Mouse (Mus musculus) olfactory bulb, adult 2 months (tissue): ENCODE results near the gene Pycr1. TPM values are rescaled to one million over a fixed set of nuclear protein-coding genes. Genes with fewer than 3 reads are reported as not detected.

Experiments
- H3K27ac ChIP-seq: fragments of 200-500 bp; 2 replicates; pipeline ENCODE4 v1.5.1; 2012; ENCODE audit warnings: low read depth, low read length; ENCODE audit not compliant: insufficient read depth
- H3K4me1 ChIP-seq: fragments of 200-500 bp; 2 replicates; pipeline ENCODE4 v1.6.1; 2012; ENCODE audit warnings: low read length; ENCODE audit not compliant: control insufficient read depth, insufficient read depth
- H3K4me3 ChIP-seq: fragments of 200-500 bp; 2 replicates; pipeline ENCODE4 v1.5.1; 2012; ENCODE audit warnings: mild to moderate bottlenecking, low read depth, low read length, moderate library complexity; ENCODE audit not compliant: insufficient read depth
- CTCF ChIP-seq: fragments of 200-500 bp; IDR thresholded peaks from 2 replicates; pipeline ENCODE4 v1.5.1; 2012; ENCODE audit warnings: low read depth, mild to moderate bottlenecking, low read length, moderate library complexity; ENCODE audit not compliant: insufficient read depth
- POLR2A ChIP-seq: fragments of 200-500 bp; IDR thresholded peaks from 2 replicates; pipeline ENCODE4 v1.6.1; 2012; ENCODE audit warnings: mild to moderate bottlenecking, low read depth, low read length, moderate library complexity; ENCODE audit not compliant: insufficient read depth
- WGBS: fragments of 180-500 bp; shearing (Covaris S2); methylation state at CpG from one replicate; pipeline ENCODE4 v1.1.7; 2018; 5-methylcytosine and 5-hydroxymethylcytosine counted together
- polyA plus RNA-seq: library from polyadenylated mRNA; stranded (reverse); fragments of >200 nt; gene quantifications from 2 replicates; pipeline ENCODE4 v1.2.4, GENCODE M21; 2012; ENCODE audit warnings: low replicate concordance; ENCODE audit not compliant: missing spikeins, insufficient read depth, insufficient read length

Pycr1 gene
- polyA plus RNA-seq, 1 experiment, result not detected

DNA sequence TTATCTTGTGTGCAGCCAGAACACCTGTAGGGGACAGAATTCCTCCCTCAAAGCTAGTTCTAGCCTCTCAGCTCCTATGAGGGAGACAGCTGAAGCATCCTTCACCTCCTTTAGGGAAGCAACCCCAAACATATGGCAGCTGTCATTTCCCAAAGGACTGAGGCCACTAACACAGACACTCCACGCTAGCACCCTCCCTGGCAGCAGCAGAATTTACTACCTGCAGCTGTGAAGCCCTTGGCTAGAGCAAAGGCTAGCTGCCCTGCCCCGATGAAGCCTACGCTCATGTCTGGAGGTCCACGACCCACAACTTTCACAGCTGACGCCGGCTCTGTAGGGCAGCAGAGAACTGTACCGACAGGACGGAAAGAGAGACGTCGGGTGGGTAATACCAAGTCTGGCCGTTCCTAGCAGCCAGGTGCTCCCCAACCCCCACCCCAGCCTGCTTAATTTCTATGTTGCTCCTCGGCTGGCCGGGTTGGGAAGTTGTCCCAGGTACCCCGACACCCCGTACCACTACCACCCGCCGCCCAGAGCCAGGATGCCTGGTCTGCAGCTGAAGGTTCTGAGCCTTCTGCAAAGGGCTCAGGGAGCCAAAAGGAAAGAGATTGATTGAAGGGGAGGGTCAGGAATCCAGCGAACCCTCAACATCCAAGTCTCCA lies 499 bp downstream of the Pycr1 start:
- Histone ChIP-seq H3K4me3 (peak overlapping the region; percentile 55), H3K4me1 (peaks cover 27% of the 10 kb centered on the region), H3K27ac (no peak overlapping the region)
- TF ChIP-seq CTCF (no peak), POLR2A (no peak)
- WGBS, result 1% methylated on average over 18 of the region's 18 CpGs

DNA sequence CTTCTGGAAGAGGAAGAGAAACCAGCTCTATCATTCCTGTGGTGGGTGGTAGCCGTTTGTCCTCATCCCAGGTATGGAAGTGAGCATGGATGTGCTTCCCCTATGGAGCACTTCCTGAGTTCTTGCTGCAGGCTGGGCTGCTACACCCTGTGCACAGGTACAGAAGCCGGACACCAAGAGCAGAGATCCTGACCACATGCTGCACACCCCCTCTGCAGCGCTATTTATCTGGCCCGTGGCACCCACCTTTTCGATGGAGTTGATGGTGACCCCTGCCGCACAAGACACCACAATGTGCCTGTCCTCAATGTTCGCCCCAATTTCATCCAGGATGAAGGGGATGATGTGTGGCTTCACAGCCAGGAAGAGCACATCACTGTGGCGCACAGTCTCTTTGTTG lies 1.7 kb downstream of the Pycr1 start:
- Histone ChIP-seq H3K27ac (no peak overlapping the region), H3K4me3 (no peak overlapping the region), H3K4me1 (peaks cover 16% of the 10 kb centered on the region)
- TF ChIP-seq CTCF (no peak), POLR2A (no peak)
- 92% methylated on average over 8 of the region's 8 CpGs for WGBS

DNA sequence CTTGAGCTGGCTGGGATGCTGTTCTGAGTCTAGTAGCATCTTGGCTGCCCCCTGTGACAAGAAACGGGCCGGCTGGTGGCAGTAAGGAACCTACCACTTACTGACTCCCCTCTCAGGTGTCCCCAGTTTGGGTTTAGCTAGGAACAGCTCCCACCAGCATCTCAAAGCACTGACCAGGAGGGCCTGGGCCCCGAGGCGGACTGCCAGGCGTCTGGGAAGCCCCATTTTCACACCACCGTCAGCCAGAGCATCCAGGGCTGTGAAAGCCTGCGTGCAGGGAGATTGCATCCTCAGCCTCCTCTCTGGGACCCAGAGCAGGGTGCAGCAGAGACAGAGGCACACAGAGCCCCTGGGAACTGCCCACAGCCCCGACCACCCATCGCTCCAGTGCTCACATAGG lies 2.3 kb downstream of the Pycr1 start:
- TF ChIP-seq CTCF (no peak), POLR2A (no peak)
- WGBS, result 71% methylated on average over 9 of the region's 9 CpGs
- H3K4me3 ChIP-seq, result no peak overlapping the region
- H3K27ac ChIP-seq, result no peak overlapping the region
- H3K4me1 ChIP-seq, result peaks cover 12% of the 10 kb centered on the region

DNA sequence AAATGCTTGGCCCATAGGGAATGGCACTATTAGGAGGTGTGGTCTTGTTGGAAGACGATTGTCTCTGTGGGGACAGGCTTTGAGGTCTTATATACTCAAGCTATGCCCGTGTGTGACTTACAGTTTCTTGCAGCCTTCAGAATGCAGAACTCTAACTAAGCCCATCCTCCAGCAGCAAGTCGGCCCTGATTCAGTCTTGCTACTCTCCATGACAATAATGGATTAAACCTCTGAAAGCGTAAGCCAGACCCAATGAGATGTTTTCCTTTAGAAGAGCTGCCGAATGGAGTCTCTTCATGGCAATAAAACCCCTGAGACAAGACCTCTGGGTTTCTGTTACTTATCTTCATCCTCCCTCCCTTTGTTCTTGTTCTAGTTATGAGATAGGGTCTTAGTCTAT lies 8.8 kb downstream of the Pycr1 start:
- Histone ChIP-seq H3K4me1 (peaks cover 26% of the 10 kb centered on the region), H3K27ac (no peak overlapping the region), H3K4me3 (no peak overlapping the region)
- no peak for TF ChIP-seq CTCF
- 75% methylated on average over 5 of the region's 5 CpGs for WGBS

DNA sequence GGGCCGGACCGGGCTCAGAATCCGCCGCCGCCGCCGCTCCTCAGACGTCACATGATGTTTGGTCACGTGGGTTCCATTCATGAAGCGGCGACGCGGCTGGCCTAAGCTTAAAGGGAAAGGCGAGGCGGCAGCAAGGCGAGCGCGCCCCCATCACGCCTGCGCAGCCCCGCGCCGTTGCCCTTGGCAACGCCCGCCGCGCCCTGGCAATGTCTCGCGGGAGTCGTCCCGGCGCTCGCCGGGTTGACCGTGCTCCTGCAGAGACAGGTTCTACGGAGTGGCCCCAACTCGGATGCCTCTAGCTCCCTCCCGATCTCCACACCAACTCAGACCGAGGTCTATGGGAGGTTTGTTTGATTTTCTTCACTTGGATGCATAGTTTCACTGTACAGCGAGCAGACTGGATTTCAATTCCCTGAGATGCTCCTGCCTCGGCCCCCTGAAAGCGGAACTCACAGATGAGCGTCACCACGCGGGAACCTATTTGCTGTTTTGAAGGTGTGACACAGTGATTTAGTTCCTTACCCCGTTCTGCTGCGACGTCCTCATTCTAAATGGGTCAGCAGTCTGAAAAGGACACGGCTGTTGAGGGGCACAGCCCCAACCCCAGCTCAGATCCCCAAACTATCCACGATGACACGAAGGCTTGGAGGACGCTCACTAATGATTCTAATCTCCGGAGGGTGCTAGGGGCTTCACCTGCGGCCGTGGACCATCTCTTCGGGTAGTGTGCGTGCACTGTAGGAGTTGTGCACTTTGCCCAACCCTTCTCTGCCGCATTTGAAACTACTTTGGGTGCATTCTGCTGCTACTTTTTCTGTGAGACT lies 9.8 kb downstream of the Pycr1 start, which contains the start of gene Mafg:
Gene Mafg, minus strand, starts transcription at position 81 of the 824 bp plus-strand sequence.
- TF ChIP-seq CTCF, result no peak
- peak; percentile 44; the same call in 1 of the 2 replicates for TF ChIP-seq POLR2A
- H3K4me3 ChIP-seq, result peak within 1 kb of the TSS; percentile 97
- peak within 1 kb of the TSS; percentile 82 for H3K27ac ChIP-seq
- H3K4me1 ChIP-seq, result peaks cover 37% of the 10 kb centered on the region
- 10% methylated on average over 58 of the region's 58 CpGs for WGBS

DNA sequence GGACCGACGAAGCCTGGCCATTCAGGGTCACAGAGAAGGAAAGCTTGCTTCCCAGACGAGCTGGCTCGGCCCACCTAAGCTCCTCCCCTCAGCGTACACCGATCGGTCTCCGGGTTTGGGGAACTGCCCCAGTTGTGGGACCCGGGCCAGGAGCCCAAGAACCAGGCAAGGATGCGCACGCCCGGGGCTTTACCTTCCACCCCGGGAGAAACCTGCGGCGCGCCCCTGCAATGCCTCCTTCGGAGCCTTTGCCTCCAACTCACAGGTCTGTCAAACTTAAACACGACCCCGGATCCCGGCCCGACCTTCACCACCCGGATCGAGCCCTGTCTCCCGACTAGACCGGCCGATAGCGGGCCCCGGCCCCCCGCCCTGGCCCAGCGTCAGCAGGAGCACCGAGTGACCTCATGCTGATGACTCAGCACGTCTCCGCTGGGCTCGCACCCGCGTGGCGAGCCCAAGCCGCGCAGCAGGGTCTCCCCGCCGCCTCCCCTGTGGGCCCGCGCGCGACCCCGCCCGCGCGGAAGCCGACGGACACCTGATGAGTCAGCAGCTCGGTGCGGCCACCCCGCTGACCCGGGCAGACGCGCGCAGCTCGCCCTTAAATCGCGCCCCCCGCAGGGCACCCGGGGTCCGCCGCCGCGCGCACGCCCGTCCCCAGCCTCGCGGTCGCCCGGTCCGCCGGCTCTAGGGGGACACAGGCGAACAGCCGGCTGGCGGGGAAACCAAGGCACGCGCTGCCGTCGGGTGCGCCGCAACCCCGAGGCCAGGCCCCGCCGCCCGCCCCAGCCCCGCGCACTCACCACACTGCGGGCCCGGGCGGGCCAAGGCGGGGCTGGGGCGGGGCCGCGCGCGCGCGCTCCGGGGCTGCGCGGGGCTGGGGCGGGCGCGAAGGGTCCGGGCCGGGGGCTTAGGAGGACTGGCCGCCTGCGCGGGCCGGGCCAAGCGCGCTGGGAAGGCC lies 10.7 kb downstream of the Pycr1 start:
- no peak for TF ChIP-seq CTCF
- TF ChIP-seq POLR2A, result 0 out of 2 replicates have a peak, but pooled peaks have one; percentile 7
- 2% methylated on average over 115 of the region's 116 CpGs for WGBS
- peak overlapping the region; percentile 82 for H3K27ac ChIP-seq

DNA sequence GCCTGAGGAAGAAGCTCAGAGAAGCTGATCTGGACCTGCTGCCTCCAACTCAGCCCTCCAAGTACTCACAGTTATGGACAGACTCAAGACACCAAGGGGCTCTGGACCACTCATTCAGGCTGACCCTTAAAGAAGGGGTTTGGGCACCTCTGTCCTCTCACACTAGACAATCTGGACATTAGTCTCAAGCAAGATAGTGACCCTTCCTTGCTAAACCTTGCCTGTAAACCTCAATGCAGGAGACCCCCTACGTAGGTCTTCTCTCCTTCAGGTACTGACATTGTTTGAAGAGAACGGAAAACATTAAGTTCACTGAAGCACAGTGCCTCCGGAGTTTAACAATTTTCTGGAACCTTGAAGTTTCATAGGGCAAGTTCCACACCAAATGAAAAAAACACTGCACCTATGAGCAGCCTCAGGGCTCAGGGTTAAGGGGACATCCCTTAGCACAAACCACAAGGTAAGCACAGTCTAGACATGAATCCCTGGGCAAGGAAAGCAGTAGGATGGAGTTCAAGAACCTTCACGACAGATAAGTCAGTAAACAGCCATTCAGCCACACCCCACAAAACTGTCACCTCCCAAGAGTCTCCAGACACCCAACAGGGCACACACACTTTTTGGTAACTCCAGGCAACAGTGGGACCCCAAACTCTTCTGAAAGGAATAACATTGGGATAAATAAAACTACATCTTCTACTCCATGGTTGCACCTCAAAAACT lies 11.7 kb downstream of the Pycr1 start:
- Histone ChIP-seq H3K4me3 (peak overlapping the region; percentile 97), H3K4me1 (peaks cover 44% of the 10 kb centered on the region), H3K27ac (peak overlapping the region; percentile 82; the same call in 1 of the 2 replicates)
- 51% methylated on average over 4 of the region's 4 CpGs for WGBS
- TF ChIP-seq CTCF (no peak), POLR2A (no peak)

More for the DNA sequence above, 10.7 kb downstream of the Pycr1 start:
- Histone ChIP-seq H3K4me1 (peaks cover 37% of the 10 kb centered on the region), H3K4me3 (peak overlapping the region; percentile 97)

DNA sequence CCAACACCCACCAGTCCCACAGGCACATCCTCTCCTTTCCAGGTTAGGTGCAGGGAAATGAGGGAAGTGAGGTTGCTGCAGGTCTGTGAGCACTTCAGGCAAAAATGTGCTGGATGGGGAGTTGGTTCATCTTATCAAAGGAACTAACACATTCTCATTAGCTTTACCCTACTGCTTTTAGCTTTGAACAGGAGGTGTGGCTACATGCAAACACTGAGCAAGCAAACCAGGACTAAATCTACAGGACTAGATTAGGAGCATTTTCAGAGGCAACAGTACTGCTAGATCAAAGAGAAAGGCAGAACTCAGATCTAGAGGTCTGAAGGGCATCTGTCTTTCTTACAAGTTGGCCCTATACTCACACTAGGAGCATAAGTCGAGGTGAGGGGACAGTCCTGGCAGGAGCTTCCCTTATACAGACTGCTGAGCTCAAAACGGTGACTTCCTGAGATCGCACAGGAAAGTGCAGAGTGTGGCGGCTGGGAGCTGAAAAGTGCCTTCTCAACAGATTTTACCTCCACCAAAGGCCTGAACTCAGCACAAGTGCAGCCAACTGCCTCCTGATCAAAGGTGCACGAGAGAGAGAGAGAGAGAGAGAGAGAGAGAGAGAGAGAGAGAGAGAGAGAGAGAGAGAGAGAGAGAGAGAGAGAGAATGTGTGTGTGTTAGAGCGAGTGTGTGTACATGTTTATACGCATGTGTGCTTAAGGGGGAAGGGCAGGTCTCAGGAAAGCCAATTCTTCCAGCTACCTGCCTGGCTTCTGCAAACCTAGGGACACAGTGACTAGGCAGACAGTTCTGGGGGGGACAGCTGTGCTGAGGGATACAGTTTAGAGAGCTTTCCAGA lies 12.5 kb downstream of the Pycr1 start:
- H3K4me3 ChIP-seq, result no peak overlapping the region
- H3K4me1 ChIP-seq, result peaks cover 44% of the 10 kb centered on the region
- H3K27ac ChIP-seq, result no peak overlapping the region
- 39% methylated on average over 7 of the region's 7 CpGs for WGBS
- no peak for TF ChIP-seq CTCF
- no peak for TF ChIP-seq POLR2A
